Mouse (Mus musculus) adrenal gland, adult 2 months (tissue): ENCODE measurements at regions not wholly inside any gene's neighbourhood (a gene's known extent, or its start where the extent isn't known, plus 50 kb on each side); places are given as distances from the start of the nearest gene placed in this dataset.

ENCODE experiments used
- DNase-seq: peaks from one replicate; pipeline ENCODE4 v3.0.0; 2021

DNA sequence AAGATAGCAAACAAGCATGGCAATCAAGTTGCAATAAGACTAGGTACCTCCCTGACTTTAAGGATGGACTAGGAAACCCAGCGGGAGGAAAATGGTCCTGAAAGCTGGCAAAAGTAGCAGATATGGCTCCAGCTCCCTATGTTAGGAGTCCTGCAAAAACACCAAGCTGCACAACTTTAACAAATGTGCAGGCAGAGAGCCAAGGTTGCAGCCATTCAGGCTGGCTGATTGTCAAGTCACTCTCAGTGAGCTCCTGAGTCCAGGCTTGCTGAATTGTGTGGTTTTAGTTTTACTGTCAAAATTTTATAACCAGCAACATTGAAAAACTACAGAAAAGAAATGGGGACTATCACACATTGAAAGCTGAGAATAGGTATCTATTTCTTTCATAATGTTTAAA, 1122.8 kb upstream of the Slc10a2 start:
- no peak for DNase-seq

DNA sequence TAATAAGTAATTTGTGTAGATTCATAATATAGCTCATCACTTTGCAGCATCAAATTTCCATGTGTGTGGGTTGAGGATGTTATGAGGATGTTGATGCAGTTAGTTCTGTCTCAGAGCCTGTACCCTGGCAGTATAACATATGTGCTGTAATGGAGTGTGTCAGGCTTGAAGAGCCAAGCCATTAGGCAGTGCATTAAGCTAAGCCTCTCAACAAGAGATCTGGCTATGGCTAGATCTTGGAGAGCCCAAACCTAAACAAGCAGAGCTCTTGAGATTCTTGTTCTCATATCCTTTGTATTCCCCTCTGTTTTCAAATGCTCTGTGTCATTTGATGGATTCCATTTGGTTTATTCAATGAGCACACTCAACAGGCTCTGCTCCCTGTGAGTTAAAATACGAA, 1120.0 kb upstream of the Slc10a2 start:
- no peak for DNase-seq

DNA sequence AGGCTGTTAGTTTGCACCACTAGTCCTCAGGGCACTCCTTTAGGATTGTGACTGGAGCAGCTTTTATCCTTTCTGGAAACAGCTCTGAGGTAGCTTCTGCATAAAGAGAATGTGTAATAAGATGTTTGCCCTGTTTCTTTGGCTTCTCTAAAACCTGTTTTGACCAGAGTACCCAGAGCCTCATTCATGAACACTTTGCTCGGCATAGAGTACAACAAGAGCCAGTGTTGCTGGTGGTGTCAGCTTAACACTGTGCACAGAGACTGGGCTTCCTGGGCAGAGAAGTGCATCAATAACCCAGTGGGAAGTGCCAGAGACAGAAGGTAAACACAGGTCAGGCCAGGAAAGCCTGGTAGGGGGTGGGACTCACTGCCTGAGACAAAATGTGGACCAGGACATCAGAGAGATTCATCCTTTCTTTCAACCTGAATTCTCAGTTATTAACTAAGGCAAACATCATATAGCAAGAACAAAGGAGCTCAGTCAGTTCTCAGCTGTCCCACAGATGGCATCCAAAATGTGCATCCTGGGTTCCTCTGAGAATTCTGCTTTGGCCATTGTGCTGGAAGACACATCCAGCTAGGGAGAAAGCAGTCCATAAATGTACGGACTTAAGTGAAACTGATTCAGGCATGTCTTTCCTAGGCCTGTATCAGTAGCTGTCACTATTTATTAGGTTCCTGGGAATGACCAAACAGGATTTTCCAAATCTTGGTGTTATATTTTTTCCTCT, 1102.6 kb upstream of the Slc10a2 start:
- no peak for DNase-seq

DNA sequence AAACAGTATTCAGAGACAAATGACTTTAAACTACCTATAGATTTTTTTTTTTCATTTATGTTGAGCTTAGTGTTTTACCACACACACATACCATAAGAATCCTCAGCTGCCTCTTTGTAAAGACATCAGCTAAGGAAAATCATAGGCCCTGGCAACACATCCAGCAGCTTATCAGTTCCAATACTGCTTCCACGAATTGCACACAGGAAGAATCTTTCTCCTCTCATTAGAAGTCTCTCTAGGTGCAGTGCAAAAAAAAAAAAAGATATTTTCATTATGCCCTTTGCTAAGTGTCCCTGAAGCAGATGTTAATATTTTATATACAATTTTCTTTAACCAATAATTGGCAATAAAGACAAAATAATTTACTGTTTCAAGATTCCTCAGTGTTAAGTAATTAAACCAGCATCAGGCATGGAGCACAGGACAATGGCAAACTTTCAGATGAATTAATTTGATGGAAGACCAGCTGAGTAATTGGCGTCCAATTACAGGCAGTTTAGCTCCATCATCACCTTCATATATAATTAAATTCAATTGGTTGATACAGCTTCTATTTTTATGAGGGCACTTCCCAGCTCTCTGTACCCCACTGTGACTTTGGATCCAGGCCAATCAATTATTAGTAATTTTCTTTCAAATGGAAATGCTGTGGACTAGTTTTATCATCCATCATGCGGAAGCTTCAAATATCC, 1099.0 kb upstream of the Slc10a2 start:
- no peak for DNase-seq

DNA sequence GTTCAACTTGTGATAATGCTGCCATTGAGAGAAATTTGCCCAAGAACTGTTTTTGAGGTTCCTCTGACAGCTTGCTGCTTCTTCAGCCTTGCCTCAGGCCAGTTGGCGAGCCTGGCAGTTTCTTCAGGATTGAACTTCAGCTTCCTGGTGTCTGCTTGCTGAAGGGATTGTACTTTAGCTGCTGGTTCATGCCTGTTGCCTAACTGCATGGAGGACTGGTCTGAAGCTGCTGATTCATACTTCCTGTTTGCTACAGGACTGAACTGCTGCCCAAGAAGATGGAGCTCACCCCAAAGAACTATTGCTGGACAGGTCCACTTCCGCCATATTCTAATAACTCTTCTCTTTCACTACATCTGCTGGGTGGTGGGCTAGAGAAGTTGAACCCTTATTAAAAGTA, 1086.3 kb upstream of the Slc10a2 start:
- DNase-seq = no peak

DNA sequence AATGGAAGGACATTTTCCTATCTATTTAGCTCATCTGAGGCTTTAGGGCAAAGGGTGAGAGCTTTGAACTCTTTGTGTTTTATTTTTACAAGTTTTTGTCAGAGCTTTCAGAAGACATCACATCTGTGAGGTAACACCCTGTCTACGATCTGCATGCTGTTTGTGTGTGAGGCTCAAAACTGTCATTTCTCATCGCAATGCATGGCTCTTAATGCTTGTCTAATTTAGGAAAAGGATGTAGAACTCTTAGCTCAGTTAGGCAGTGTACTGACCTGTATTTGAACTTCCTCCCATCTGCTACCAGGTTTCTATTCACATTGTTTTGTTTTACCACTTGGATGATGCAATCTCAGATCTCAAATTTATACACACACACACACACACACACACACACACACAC, 1083.3 kb upstream of the Slc10a2 start:
- DNase-seq = no peak

DNA sequence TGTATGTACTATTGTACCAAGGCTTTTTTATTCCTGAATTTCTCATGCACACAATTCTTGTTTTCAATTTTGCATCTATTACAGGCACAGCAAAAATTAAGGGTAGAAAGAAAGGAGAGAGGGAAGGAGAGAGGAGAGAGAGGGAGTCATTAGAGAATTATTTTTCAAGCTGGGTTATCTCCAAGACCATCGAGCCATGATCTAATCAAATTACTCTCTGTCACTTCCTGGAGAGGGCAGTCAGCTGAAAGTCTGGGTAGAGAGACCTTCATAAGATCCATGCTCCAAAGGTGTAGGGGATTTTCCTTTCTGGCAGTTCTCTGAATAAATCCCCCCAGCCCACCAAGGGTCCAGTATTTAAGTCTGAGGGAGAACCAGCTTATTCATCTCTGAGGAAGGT, 1081.4 kb upstream of the Slc10a2 start:
- no peak for DNase-seq

DNA sequence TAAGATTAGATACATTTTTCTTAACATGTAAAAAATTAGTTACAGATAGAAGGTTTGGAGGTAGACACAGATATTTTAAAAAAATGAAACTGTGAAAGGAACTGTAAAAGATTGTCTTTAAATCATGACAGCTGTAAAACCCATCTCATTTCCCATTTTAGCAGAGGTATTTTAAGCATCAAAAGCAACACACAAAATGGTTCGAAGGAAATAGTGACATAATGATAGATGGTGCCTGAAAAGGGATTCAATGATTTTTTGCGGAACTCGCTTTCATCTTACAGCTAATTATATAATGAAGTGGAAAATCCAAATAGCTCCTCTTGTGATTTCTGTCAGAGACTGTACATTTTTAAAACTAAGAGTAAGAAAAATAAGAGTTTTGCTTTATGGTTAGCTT, 1074.5 kb upstream of the Slc10a2 start:
- no peak for DNase-seq

DNA sequence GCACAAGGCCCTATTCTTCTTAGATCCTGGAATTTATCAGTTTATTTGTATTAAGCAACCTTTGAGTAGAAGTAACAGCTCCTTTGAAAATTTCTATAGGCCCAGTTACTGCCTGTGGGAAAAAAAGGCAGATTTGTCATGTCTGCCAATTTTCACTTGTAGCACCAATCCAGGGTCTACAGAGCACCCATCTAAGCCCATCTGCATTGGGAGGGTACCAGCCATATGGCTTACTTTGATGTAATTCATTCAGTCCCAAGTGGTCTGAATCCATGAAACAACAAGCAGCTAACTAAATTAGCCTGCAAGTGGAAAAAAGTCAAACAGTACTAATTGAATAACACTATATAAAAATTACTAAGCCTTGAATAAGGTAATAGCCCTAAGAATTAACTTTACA, 1061.3 kb upstream of the Slc10a2 start:
- DNase-seq = no peak

DNA sequence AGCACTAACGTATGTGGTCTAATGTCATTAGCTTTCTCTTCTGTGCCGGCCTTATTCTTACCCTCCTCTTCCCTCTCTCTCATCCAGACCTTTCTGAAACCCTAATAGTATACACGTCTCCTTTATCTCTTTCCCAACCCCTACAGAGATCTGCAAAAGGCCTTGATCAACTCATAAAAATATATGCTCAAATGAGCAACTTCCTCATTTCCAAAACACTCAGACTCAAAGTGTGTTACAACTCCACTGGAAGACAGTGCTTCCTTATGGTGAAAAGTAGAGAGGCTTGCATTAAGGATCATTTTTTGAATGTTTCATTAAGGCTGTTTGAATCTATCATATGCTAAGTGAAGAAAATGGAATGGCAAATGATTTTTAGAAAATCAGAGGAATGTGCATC, 1060.1 kb upstream of the Slc10a2 start:
- no peak for DNase-seq

DNA sequence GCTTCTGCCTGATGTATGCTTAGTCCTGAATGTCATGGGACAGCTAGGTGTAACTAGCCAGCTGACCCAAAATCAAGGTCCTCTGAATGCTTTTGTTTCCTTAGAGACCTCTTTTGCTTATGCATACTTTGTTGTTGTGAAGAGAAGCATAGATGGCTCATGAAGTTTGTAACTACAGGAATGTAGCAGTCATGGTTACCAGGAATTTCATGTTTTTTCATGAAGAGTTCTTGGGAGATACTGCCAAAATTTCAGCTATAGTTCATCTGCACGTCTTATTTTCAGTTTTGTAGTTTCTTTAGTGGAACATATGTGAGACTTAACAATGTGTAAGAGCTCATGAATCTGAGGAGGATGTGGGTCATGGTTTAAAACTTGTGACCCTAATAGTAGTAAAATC, 1059.6 kb upstream of the Slc10a2 start:
- DNase-seq = no peak

DNA sequence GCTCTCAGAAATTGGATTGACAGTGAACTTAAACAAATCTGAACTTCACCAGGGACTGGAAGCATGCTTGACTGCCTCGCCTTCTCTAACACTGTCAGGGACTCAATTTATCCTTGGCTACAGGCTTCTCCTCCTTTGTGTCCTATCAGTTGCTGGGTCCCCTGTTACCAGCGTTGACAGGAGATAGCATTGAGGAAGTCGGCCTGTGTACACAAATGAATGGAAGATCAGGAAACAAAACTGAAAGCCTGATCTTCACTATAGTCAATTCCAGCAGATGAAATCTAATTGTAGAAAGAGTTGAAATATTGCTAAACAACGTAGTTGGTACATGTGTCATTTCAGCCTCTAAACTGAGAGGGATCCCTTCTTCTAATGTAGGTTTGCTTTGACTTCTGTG, 1039.4 kb upstream of the Slc10a2 start:
- DNase-seq = no peak

DNA sequence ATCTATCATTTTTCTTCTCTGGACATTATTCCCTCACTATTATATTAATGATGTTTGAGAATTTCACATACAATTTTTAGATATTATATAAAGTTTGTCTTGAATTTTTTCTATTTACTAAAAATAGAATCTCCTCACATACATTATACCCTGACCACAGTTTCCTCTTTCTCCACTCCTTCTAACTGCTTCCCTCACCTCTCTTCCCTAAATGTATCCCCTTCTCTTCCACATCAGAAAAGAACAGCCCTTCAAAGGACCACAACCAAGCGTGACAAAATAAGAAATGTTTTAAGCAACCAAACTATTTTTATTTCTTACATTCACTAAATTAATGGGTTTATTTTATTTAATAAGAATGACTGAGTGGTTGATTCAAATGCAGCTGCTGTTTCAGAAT, 1034.9 kb upstream of the Slc10a2 start:
- no peak for DNase-seq

DNA sequence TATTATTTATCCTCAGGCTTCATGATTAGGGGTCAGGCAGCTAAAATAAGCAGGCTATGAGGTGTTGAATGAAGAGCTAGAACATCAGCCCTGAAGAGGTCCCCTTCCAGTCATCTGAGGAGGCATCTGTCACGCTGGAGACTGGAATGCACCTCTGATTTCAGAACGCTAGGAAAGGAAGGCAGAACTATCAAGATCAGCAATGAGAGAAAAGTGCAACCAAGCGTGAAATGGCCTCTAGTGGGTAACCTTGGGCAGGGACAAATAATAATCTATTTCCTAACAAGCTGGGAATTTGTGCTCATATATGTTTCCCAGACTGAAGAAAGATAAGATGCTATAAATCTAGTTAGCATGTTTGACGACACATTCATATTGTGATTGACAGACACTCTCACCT, 1034.0 kb upstream of the Slc10a2 start:
- no peak for DNase-seq

DNA sequence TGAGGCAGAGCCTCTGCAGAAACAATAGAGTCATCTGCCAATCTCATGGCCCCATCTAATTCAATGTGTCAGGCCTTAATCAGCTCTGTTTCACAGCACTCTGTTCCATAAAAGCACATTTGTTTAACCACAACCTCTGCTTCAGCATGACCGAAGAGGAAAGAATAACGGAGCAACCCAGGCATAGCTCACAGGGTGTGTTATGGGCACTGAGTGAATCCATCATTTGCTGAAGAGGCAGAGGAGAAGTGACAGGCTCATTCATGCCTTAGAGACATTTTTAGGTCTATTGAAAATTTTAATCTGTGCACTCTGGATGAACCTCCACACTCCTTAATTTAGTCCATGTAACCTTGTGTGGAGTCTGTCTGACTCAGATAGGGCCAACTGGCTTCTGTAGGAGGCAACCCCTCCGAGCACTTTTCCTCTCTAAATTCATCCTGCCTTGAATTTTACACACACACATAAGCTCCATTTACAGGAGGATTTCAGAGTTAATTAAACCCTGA, 1027.1 kb upstream of the Slc10a2 start:
- DNase-seq = no peak

DNA sequence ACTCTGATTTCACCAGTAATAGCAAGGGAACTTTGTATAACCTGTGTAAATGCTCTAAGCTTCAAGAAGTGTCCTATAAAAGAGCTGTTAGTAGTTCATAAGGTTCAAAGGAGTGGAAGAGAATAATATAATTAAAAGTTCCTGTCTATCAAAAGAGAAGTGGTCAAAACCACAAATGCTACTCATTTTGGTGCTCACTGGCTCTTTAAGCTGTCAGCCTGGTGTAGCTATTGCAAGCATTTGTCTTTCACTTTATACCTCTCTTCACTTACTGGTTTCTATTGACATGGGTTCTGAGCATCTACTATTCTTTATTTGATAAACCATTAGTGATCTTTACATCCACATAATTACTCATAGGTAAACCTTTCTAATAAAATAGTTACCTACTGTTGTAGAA, 1020.1 kb upstream of the Slc10a2 start:
- no peak for DNase-seq

DNA sequence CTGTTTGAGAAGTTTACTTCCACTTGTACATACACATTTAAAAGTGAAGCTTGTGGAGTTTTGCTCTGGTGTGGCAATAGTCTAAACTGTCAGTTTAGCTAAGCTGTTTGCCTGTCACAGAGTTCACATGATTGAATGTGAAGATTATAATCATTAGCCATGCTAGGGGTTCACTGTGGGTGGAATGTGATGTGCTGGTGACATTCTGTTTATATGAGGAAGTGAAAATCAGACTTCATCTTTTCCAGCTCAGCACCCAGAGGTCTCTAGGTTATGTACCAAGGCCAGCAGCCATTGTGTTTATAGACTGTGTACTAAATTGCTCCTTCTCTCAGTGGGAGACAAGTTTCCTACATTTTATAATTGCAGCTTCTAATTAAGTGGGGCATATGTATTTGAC, 1014.4 kb upstream of the Slc10a2 start:
- no peak for DNase-seq

DNA sequence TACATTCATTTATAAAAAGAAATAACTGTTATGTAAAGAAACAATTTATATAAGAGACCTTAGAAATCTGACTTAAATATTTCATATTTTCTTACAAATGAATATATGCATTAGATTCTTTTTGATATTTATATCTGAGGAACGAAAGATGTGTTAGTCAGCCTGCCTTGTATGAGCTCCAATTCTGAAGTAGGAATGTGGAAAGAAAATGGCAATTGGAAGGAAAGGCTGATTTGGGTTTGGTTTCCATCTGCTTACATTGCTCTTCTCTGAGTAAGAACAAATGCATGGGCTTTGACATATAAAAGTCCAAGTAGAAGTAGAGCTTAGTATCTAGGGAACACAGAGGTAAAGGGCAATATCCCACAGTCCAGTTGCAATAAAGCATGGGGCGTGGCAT, 1006.2 kb upstream of the Slc10a2 start:
- DNase-seq = no peak

DNA sequence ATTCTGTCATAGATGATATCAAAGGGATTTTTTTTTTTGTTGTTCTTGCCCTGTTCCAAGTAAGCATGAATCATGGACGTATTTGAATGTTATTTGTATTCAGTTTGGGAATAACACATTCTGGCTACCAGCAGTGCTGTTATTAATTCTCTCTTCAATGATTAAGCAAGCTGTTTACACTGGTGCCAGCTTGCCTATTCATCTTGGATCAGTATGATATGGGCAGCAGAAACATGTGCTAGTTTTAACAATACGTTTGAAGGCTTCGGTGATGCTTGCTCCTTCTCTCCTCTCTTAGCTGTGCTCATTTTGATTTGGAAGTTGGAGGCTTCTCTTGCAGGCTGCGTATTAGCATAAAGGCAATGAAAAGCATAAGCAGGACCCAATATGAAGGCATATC, 984.9 kb upstream of the Slc10a2 start:
- no peak for DNase-seq

DNA sequence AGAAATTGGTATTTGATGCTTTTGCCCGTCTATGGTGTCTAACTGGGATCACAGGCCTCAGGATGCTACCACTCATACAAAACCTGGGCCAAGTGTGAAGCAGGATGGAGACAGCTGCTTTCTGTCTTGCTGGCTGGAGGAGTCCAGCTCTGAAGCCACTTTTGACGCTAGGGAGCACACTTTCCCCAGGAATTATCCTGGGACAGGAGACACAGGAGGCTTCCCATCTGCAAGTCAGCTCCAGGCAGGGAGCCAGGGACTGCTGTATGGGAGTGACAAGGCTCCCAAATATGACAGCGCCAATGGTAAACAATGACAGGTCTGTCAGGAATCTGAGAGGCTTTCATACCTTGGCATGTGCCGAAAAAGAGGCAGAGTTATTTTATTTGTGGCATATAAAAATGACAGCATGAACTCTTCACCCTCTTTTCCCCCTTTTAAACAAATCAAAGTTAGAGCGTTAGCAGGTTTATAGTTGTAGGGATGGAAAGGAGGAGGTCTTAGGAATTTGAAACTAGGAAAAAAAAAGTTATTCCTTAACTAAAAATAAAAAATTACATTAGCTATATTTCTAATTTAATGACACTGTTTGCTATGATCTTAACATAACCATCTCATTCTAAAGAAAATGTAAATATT, 938.9 kb upstream of the Slc10a2 start:
- DNase-seq = no peak

DNA sequence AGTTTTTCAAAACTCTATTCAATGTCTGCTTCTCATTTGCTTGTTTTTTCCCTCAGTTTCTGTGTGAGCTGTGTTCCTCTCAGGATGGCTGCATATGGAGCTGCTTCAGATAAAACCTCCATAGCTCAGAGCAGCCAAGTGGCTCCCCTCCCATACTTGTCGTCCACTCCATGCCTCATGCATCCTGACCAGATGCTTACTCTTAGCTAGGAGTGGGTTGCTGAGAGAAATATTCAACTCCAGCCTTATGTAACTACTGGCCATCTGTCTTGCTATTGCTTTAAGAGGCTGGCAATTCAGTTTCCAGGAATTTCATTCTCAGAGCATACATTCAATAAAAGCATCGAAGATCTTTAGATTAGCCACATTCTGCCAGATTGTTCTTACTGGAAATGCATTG, 907.1 kb upstream of the Slc10a2 start:
- DNase-seq = no peak

DNA sequence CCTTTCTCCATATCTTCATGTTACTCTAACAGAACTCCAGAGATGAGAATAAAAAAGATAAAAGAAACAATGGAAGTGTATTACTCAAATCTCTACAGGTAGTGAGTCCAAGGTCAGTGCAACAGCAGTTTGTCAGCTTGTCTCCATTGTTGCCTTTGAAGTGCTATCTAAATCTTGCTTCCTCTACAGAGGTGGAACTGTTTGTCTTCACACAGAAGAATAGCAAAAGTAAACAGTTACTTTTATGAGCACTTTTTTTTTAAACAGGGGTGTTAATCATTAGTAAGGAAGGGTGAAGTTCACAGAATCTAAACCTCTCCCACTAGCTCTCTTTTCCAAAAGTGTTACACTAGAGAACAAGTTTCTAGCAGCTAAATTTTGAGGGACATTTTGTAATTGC, 906.0 kb upstream of the Slc10a2 start:
- no peak for DNase-seq

DNA sequence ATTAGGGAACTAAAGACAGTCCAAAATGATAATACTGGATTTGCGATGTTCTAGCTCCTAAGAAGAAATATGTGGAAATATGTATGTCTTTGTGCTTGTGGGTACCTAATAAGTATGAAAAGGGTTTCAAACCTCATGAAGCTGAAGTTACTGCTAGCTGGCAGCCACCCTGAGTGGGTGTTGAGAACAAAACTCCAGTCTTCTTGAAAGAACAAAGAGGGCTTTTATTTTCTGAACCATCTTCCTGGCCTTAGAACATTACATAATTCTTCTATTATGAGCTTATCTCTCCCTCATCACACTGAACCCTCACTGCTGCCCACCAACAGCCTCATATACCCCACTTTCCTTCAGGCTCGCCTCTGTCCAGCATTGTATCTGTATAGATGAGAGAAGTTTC, 905.6 kb upstream of the Slc10a2 start:
- no peak for DNase-seq

DNA sequence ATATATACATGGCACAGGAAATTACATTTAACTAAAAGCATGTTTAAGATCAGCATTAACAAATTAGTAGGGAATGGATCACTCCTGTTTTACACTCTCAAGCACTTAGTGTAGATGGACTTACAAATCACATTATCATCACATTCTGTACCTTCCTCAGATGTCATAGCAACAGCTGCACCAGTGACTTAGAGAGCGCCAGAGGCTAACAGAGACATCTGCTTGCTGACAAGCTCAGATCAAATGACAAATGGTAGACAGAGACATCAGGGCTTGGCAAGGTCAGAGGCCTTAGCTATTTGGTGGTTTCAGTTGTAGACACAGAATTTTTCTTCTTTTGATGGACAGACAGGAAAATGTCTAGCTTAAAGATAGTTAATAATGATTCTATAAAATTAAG, 897.5 kb upstream of the Slc10a2 start:
- no peak for DNase-seq
